Mouse (Mus musculus) liver, postnatal 0 days (tissue): Measurements from ENCODE around the gene Mthfs.
"Not testable (repeated sequence)": the region's sequence is repeated elsewhere in the genome, so short reads cannot be mapped to it uniquely, and the experiment has no call there.

ENCODE experiments used
- CTCF ChIP-seq: sonication (generic); IDR thresholded peaks from 2 replicates; pipeline ENCODE4 v1.5.1; 2016; ENCODE audit warnings: antibody characterized with exemption, low read depth
- EP300 ChIP-seq: IDR thresholded peaks from 2 replicates; pipeline ENCODE4 v1.6.1; 2016; ENCODE audit warnings: antibody characterized with exemption, low read depth, mild to moderate bottlenecking

DNA sequence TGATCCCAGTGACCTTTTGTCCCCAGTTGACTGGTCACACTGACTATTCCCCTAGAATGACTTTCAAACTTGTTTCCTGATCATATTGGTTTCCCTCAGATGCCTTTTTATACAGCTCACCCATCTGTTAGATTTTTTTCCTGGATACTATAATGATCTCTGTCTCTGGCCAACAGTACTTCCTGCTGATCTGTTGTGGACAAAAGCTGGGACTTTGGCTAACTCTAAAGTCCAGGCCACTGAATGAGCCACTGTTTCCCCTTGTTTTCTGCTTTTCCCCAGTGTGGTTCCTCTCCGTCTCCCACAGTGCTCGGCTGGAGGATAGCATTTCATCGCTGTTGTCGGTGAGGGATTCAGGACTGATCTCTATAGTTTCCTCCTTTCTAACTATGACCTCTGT lies 7.7 kb downstream of the Mthfs start:
- TF ChIP-seq CTCF, EP300: not testable (repeated sequence)
